Mouse (Mus musculus) kidney, embryonic 14.5 days (tissue): ENCODE measurements around the gene Phb2. TPM values are rescaled to one million over a fixed set of nuclear protein-coding genes. Genes with fewer than 3 reads are reported as not detected.

Experiments
- ATAC-seq: fragments of 200-750 bp; cut with Nextera tagmentation; 2 replicates; pipeline ENCODE4 v1.8.0; 2017; ENCODE audit warnings: moderate number of reproducible peaks, mild to moderate bottlenecking, moderate TSS enrichment, moderate library complexity; ENCODE audit not compliant: low FRiP score, low TSS enrichment
- H3K27ac ChIP-seq: fragments of 300-500 bp; sonication (generic); 2 replicates; pipeline ENCODE4 v1.5.1; 2014; ENCODE audit warnings: low read depth, mild to moderate bottlenecking, low read length, moderate library complexity, mixed read lengths
- H3K27me3 ChIP-seq: fragments of 300-500 bp; sonication (generic); 2 replicates; pipeline ENCODE4 v1.6.1; 2014; ENCODE audit warnings: mild to moderate bottlenecking, low read length; ENCODE audit not compliant: control insufficient read depth, insufficient read depth
- H3K36me3 ChIP-seq: fragments of 300-500 bp; sonication (generic); 2 replicates; pipeline ENCODE4 v1.6.1; 2014; ENCODE audit warnings: low read length, mixed read lengths; ENCODE audit not compliant: control insufficient read depth, insufficient read depth
- H3K4me1 ChIP-seq: fragments of 300-500 bp; sonication (generic); 2 replicates; pipeline ENCODE4 v1.6.1; 2014; ENCODE audit warnings: low read length, mixed read lengths; ENCODE audit not compliant: control insufficient read depth, insufficient read depth
- H3K4me2 ChIP-seq: fragments of 300-500 bp; sonication (generic); replicated peaks from 2 replicates; pipeline ENCODE4 v1.6.1; 2014; ENCODE audit warnings: low read depth, mild to moderate bottlenecking, low read length
- H3K4me3 ChIP-seq: fragments of 300-500 bp; sonication (generic); 2 replicates; pipeline ENCODE4 v1.5.1; 2014; ENCODE audit warnings: mild to moderate bottlenecking, low read length
- H3K9ac ChIP-seq: fragments of 300-500 bp; sonication (generic); 2 replicates; pipeline ENCODE4 v1.6.1; 2014; ENCODE audit warnings: low read depth, mild to moderate bottlenecking, low read length, moderate library complexity
- H3K9me3 ChIP-seq: fragments of 300-500 bp; sonication (generic); 2 replicates; pipeline ENCODE4 v1.6.1; 2016; ENCODE audit warnings: low read length; ENCODE audit not compliant: control insufficient read depth
- WGBS: fragments of 180-500 bp; shearing (Covaris S2); extraction: QIAGEN DNeasy Blood & Tissue Kit; methylation state at CpG from one replicate; pipeline ENCODE4 v1.1.7; 2014; 5-methylcytosine and 5-hydroxymethylcytosine counted together
- polyA plus RNA-seq: library from polyadenylated mRNA; unstranded; fragments of >200 nt; fragmentation: Nextera tagmentation; extraction: Ambion mirVana; gene quantifications from 2 replicates; pipeline ENCODE4 v1.2.1, GENCODE M21; 2014

The Phb2 gene
- polyA plus RNA-seq, 1 experiment from 2014 or later: 402 TPM

GRCm38 (mm10) chr6:124699962-124700610 lies 12.1 kb upstream of the Phb2 start:
- 75% methylated on average over 11 of the region's 11 CpGs for WGBS
- H3K9ac ChIP-seq: no peak overlapping the region
- H3K4me2 ChIP-seq: no peak overlapping the region
- no peak overlapping the region for H3K27ac ChIP-seq
- H3K9me3 ChIP-seq: no peaks in the 10 kb centered on the region
- no peaks in the 10 kb centered on the region for H3K27me3 ChIP-seq
- peaks cover 7% of the 10 kb centered on the region; the same call in 1 of the 2 replicates for H3K4me1 ChIP-seq
- ATAC-seq: no peak; the same call in 1 of the 2 replicates
- H3K36me3 ChIP-seq: peaks cover 62% of the 10 kb centered on the region
- H3K4me3 ChIP-seq: no peak overlapping the region

DNA sequence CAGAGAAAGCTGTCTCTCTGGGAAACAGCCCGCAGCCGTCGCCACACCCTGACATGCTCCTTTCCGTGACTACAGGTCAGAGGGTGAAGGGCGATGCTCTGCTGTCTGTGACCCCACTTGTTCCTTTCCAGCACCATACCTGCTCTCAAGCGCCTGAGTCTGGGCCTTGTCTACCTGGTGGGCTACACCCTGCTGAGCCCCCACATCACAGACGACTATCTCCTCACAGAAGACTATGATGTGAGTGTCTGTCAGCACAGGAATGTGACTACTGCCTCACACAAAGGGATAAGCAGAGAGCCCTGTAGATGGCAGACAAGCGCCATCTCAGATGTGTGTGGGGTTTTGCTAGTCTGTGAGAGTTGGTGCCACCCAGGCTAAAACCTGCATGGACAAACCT lies 10.8 kb upstream of the Phb2 start:
- no peak overlapping the region for H3K4me2 ChIP-seq
- no peak overlapping the region for H3K27ac ChIP-seq
- H3K9ac ChIP-seq: no peak overlapping the region
- peaks cover 7% of the 10 kb centered on the region; the same call in 1 of the 2 replicates for H3K4me1 ChIP-seq
- H3K4me3 ChIP-seq: no peak overlapping the region
- peaks cover 74% of the 10 kb centered on the region for H3K36me3 ChIP-seq
- ATAC-seq: no peak
- H3K9me3 ChIP-seq: no peaks in the 10 kb centered on the region
- WGBS: 86% methylated on average over 8 of the region's 8 CpGs
- H3K27me3 ChIP-seq: no peaks in the 10 kb centered on the region

- WGBS: 94% methylated on average over 17 of the region's 17 CpGs
- Histone ChIP-seq H3K4me3 (no peak overlapping the region), H3K9ac (no peak overlapping the region), H3K27ac (no peak overlapping the region), H3K9me3 (no peaks in the 10 kb centered on the region), H3K36me3 (peaks cover 76% of the 10 kb centered on the region), H3K4me1 (peaks cover 7% of the 10 kb centered on the region; the same call in 1 of the 2 replicates), H3K4me2 (no peak overlapping the region), H3K27me3 (no peaks in the 10 kb centered on the region)
- no peak; the same call in 1 of the 2 replicates for ATAC-seq
Measured at GRCm38 (mm10) chr6:124702102-124702783, 9.9 kb upstream of the Phb2 start.

DNA sequence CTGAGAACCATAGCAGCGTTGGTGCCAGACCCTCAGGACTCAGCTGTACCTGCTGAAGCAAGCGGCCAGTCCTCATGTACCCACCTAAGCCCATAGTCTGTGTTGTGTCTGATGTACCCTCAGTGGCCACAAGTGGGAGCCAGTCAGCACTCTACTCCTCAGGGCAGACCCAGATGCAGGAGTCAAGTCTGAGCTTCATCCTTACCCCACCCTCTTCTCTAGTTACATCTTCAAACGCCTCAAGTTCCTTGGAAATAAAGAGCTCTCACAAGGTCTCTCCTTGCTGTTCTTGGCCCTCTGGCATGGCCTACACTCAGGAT lies 9.4 kb upstream of the Phb2 start:
- no peak overlapping the region for H3K4me3 ChIP-seq
- H3K4me1 ChIP-seq: peaks cover 7% of the 10 kb centered on the region; the same call in 1 of the 2 replicates
- H3K27ac ChIP-seq: no peak overlapping the region
- no peaks in the 10 kb centered on the region for H3K9me3 ChIP-seq
- H3K9ac ChIP-seq: no peak overlapping the region
- no peak overlapping the region for H3K4me2 ChIP-seq
- peak; percentile 74 for ATAC-seq
- 50% methylated on average over 3 of the region's 3 CpGs for WGBS
- peaks cover 81% of the 10 kb centered on the region for H3K36me3 ChIP-seq
- H3K27me3 ChIP-seq: no peaks in the 10 kb centered on the region

DNA sequence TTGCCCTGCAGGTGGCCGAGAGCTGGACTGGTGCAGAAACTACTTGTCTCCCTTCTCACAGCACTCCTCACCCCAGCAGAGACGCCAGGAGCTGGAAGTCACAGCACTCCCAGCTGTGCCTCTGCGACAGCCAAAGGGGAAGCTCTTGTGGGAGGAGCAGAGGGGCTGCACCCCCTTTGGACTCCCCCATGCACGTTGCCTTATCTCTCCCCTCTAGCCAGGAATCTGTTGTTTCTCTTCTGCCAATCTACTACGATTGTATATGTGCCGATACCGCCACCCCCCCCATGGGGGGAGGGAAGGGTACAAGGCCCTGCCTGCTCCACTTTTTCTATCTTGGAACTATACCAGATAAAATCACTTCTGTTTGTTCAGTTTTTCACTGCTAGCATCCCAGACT lies 8.3 kb upstream of the Phb2 start:
- 79% methylated on average over 7 of the region's 7 CpGs for WGBS
- peaks cover 86% of the 10 kb centered on the region for H3K36me3 ChIP-seq
- ATAC-seq: no peak
- no peak overlapping the region for H3K4me3 ChIP-seq
- H3K9me3 ChIP-seq: no peaks in the 10 kb centered on the region
- no peak overlapping the region for H3K9ac ChIP-seq
- no peaks in the 10 kb centered on the region for H3K27me3 ChIP-seq
- peaks cover 7% of the 10 kb centered on the region; the same call in 1 of the 2 replicates for H3K4me1 ChIP-seq
- H3K27ac ChIP-seq: no peak overlapping the region
- H3K4me2 ChIP-seq: no peak overlapping the region

GRCm38 (mm10) chr6:124704417-124704816 lies 7.7 kb upstream of the Phb2 start:
- peaks cover 85% of the 10 kb centered on the region for H3K36me3 ChIP-seq
- no peak overlapping the region for H3K4me2 ChIP-seq
- no peak overlapping the region for H3K27ac ChIP-seq
- ATAC-seq: no peak
- no peak overlapping the region for H3K9ac ChIP-seq
- no peaks in the 10 kb centered on the region for H3K9me3 ChIP-seq
- peaks cover 9% of the 10 kb centered on the region; the same call in 1 of the 2 replicates for H3K4me1 ChIP-seq
- H3K4me3 ChIP-seq: no peak overlapping the region
- H3K27me3 ChIP-seq: no peaks in the 10 kb centered on the region
- WGBS: 94% methylated on average over 2 of the region's 2 CpGs

- ATAC-seq: no peak
- H3K4me1 ChIP-seq: peaks cover 12% of the 10 kb centered on the region; the same call in 1 of the 2 replicates
- no peaks in the 10 kb centered on the region for H3K27me3 ChIP-seq
- no peak overlapping the region for H3K4me3 ChIP-seq
- H3K27ac ChIP-seq: no peak overlapping the region
- H3K9ac ChIP-seq: no peak overlapping the region
- no peaks in the 10 kb centered on the region for H3K9me3 ChIP-seq
- peaks cover 75% of the 10 kb centered on the region for H3K36me3 ChIP-seq
- no peak overlapping the region for H3K4me2 ChIP-seq
- 83% methylated on average over 5 of the region's 5 CpGs for WGBS
Measured at GRCm38 (mm10) chr6:124706061-124706627, 6.0 kb upstream of the Phb2 start.

- Histone ChIP-seq H3K4me2 (no peak overlapping the region), H3K36me3 (peaks cover 53% of the 10 kb centered on the region), H3K4me1 (peaks cover 18% of the 10 kb centered on the region), H3K27ac (no peak overlapping the region), H3K9me3 (no peaks in the 10 kb centered on the region), H3K9ac (no peak overlapping the region), H3K27me3 (no peaks in the 10 kb centered on the region), H3K4me3 (no peak overlapping the region)
- WGBS: 94% methylated on average over 10 of the region's 10 CpGs
- ATAC-seq: no peak
Measured at GRCm38 (mm10) chr6:124708289-124708889, 3.7 kb upstream of the Phb2 start.

DNA sequence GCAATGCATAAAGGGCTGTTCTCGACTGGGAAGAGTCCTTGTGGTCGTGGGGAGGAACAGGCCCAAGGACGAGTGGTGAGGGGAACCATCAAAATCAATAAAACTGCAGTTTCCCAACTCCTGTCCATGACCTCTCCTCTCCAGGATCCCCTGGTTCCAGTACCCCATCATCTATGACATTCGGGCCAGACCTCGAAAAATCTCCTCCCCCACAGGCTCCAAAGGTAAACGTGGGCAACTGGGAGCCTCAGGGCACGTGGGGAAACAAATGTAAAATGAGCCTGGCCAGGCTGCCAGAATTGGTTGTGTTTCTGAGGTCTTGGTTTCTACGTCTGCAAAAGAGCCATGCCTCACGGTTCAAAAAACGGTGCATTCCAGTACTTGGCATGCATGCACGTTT lies 782 bp downstream of the Phb2 start:
- 13% methylated on average over 11 of the region's 11 CpGs for WGBS
- H3K27ac ChIP-seq: peak overlapping the region; percentile 87; the same call in 1 of the 2 replicates
- H3K36me3 ChIP-seq: peaks cover 56% of the 10 kb centered on the region

More for the DNA sequence above, 782 bp downstream of the Phb2 start:
- H3K9ac ChIP-seq: peak overlapping the region; percentile 88
- peak overlapping the region; percentile 90 for H3K4me2 ChIP-seq
- H3K27me3 ChIP-seq: no peaks in the 10 kb centered on the region
- peak overlapping the region; percentile 68 for H3K4me3 ChIP-seq
- no peak for ATAC-seq
- no peaks in the 10 kb centered on the region for H3K9me3 ChIP-seq
- peaks cover 24% of the 10 kb centered on the region for H3K4me1 ChIP-seq
